Mouse (Mus musculus) right cerebral cortex, adult 2 months (tissue): ENCODE measurements around the gene Trak1.
"Not testable (repeated sequence)": the region's sequence is repeated elsewhere in the genome, so short reads cannot be mapped to it uniquely, and the experiment has no call there.

Experiments used
- DNase-seq, 2 experiments: peaks; one replicate each; pipeline ENCODE4 v3.0.0; 2021 to 2022; ENCODE audit warnings: low spot score in 2 of 2

Gene Trak1

DNA sequence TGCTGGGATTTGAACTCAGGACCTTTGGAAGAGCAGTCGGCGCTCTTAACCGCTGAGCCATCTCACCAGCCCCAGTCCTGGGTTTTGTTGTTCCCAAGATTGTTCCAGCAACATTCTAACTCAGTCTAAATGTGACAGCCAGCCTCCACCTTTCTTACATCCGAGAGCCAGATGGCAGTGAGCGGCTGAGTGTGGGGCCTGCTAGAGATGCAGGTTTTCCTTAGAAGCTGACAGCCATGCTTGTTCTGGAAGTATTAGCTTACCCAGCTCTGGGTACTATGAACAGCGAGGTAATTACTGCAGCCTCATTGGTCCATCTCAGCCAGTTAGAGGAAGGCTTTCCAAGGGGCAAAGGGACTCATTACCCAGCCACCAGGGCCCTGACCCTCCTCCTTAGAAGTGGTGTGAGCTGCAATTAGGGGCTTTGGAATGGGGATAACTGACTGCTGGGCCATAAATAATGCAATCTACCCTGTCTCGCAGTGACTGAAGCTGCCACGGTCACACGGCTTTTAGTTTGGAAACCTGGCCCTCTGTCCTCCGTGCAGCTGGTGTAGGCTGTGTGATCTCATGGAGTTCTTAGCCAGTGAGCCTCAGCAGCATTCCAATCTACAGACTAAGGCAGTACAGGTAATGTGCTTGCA is 22.1 kb downstream of the Trak1 start:
- DNase-seq, result peak; percentile 51 to 52

DNA sequence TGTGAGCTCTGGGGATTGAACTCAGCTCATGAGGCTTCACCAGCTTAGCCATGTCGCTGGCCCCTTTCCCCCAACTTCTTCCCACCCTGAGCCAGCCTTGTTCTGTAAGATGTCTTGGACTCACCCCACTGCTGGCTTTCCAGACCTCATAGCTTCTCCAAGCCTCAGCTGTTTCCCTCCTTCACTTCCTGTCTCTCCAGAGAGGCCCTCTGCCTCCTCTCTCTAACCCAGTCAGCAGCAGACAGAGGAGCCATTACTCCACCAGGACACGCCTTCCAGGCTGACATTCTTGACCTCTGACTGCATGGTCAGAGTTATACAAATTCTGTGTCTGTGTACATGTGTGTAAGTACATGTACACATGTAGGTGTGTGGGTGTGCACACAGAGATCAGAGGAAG is 23.1 kb downstream of the Trak1 start:
- DNase-seq, result no peak

DNA sequence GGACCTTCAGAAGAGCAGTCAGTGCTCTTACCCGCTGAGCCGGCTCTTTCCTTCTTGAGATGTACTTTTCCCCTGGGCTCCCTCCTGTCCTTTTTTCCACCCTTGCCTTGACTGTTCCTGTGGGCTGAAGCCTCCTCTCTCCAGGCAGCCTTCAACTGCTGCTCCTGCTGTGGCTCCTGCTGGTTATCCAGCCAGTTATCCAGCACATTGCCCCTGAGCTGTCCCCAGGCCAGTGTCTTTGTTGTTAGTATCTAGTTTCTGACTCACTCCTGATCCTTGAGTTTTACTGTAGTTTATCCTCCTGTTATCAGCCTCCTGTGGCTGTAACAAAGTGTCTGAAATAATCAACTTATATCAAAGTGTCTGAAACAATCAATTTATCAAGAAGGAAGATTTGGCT is 23.8 kb downstream of the Trak1 start:
- DNase-seq, result no peak

DNA sequence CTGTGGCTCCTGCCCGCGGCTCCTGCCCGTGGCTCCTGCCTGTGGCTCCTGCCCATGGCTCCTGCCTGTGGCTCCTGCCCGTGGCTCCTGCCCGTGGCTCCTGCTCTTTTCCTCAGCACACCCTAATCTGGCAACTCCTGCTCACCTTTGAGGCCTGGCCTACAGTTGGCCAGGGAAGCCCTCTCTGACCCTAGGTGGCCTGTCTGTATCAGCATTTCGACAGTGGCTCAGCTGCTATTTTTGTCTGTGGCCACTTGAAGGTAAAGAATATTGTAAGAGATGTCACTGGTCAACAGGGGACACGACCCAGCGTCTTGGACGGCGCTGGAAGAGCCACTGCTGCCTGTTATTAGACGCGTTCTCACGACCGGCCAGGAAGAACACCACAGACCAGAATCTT is 24.7 kb downstream of the Trak1 start:
- no peak for DNase-seq

DNA sequence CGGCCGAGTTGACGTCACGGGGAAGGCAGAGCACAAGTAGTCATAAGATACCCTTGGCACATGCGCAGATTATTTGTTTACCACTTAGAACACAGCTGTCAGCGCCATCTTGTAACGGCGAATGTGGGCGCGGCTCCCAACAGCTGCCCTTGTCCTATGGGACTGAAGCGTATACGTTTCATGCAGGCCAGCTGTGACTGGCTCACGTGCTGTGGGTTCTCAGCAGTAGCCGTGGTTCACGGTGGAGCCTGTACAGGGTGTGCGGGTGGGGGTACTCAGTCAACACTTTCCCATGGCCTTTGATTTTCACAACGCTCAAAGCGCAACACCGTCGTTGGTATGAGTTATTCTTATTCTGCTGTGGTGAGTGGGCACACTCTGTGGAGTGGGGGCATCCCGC is 31.0 kb downstream of the Trak1 start:
- DNase-seq, result not testable (repeated sequence)

DNA sequence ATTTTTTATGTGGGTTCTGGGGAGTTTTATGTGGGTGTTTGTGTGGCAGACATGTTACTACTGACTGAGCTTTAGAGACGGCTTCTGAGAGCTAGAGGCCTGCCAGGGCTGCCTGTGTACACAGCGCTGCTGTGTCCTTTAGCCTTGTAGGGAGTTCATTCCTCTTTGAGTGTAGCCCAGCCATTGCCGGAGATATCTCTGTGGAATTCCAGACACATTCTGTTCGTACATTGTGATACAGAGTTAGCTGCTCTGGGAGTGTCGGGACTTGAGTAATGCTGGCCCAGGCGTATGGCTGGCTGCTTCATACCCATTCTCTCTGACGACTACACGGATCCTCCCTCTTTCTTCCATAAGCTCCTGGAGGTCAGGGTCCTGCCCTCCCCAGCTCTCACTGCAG is 31.9 kb downstream of the Trak1 start:
- DNase-seq, result no peak

DNA sequence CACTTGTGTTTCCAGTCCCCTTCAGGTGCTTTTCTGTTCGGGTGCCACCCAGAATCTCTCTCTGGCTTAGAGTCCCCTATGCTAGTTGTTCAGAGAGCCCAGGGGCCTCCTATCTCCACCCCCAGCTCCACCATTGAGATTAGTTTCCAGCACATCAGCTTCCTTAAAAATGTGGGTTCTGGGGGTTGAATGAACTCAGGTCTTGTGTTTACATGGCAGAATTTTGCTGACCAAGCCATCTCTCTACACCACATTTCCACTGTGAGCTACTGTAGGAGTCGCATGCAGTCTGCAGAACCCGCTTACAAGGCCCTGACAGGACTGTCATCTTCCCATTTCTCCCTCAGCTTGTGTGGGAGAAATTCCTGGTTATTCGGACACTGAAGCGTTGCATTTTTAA is 32.8 kb downstream of the Trak1 start:
- no peak for DNase-seq

DNA sequence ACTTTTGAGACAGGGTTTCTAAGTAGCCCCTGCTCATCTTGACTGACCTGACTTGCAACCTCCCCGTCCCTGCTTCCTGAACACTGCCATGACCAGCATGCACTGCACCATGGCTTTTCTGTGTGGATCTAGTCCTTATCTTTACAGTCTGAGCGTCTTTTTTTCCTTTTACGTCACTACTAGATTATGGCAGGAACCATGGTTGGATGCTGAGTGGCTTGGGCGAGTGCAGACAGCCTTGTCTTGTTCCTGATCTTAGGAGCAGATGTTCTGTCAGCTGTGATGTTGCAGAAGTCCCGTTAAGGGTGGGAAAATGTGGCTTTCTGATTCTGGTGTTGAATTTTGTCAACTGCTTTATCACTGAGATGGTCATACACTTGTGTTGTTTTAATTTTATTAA is 34.1 kb downstream of the Trak1 start:
- DNase-seq, result no peak

DNA sequence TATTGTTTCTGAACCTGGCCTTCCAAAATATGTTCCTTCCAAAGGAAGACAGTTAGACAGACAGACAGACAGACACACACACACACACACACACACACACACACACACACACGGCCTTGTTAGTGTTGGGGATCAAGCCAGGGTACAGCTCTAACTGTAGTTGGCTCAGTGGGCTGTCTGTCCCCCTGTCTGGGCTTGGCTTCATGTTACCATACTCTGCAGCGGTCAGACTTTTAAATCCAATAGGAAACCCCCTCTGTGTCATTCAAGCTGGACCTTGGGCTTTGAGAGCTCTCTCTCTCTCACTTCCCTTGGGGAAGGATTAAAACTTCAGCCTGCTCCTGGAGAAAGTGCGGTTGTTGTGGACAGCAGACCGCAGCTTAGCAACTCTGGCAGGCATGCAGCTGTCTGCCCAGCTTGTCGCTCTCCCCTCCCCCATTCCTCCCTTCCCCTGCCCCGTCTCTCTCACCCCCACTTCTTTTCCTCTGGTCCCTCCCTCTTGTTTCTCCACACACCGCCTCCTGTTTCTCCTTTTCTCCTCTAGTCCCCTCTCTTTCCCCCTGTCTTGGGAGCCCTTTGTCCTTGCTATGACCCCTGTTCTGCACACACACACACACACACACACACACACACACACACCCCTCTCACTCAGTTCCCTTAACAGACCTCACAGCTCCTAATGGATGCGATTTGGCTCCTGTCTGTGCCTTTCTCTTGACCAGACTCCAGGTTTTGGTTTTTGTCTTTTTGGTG is 34.8 kb downstream of the Trak1 start:
- peak in 1 of 2 experiments; percentile 25 for DNase-seq

DNA sequence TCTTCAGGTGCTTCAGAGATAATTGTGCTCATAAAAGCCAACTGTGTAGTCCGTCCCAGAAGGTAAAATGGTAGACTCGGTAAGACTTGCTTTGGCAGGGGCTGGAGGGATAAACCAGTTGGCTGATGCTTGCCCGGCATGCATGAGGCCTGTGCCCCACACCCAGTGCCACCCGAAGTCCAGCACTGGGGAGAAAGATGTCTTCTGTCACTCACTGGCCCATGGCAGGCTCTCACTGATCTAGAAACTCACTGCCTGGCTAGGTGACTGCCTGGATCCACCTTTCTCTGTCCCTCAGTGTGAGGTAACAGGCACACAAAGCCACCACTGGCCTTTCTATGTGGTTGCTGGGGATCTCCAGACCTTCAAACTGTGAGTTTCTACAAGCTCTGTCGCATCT is 36.3 kb downstream of the Trak1 start:
- no peak for DNase-seq

DNA sequence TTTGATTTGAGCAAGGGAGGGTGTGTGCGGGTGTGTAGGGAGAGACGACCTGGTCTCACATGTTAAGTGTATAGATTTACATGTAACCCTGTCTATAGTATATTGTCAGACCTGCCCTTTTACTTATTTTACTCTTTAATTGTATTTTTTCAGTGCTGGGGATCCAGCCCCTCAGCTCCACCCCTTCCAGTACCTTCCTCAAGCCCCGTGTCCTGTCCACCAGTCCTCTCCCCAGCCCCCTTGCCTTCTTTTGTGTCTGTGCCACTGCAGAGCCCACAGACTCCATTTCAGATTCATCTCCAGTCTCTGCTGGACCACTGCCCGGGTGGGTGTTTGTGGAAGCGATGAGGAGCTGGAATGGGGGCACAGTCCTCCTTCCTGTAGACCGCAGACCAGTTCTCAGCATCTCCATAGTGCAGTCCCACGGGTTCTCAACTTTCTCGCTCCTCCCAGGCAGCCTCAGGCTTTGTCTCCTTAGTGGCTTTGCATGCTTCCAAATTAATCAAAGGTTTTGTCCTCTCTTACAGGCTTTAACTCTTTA is 37.1 kb downstream of the Trak1 start:
- no peak for DNase-seq

DNA sequence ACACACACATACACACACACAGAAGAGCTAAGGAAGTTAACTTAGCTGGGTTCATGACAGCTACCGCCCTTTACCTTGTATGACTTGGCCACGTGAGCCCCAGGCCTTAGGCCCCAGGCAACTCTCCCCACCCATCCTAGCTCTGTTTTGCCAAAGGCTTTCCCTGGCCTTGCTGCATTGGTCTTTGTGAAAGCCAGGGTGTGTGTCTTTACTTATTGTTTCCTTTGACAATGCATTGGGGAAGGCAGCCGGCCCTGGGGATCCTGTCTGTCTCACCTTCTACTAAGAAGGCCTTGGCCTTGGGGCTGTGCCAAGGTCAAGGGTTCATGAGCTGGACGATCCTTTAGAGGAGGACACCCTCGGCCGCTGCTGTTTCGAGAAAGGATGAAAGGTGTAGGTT is 38.3 kb downstream of the Trak1 start:
- no peak for DNase-seq

DNA sequence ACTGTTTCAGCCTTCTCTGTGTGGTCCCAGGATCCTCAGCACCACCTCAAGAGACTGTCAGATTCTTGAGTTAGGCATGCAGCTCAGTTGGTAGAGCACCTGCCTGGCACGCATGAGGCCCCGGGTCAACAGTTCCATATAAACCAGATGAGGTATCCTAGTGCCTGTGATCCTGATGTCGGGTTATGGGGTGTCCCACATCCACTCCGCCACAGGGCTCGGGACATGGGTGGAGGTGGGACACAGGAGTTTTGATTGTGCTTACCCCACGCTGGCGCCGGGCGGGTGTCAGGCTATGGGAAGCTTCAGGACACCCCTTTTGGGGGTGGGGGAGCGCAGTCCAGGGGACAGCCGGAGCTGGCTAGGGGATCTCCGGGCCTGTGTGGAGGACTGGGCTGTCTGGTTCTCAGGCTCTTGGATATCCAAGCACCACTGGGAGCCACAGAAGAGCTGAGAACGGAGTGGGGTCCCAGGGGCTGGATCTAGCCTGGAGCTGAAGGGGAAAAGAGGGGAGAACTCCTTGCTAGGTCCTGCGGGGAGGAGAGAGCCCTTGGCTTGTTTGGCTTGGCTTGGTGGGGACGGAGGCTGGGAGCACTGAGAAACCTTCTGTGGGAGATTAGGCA is 39.1 kb downstream of the Trak1 start:
- no peak for DNase-seq

DNA sequence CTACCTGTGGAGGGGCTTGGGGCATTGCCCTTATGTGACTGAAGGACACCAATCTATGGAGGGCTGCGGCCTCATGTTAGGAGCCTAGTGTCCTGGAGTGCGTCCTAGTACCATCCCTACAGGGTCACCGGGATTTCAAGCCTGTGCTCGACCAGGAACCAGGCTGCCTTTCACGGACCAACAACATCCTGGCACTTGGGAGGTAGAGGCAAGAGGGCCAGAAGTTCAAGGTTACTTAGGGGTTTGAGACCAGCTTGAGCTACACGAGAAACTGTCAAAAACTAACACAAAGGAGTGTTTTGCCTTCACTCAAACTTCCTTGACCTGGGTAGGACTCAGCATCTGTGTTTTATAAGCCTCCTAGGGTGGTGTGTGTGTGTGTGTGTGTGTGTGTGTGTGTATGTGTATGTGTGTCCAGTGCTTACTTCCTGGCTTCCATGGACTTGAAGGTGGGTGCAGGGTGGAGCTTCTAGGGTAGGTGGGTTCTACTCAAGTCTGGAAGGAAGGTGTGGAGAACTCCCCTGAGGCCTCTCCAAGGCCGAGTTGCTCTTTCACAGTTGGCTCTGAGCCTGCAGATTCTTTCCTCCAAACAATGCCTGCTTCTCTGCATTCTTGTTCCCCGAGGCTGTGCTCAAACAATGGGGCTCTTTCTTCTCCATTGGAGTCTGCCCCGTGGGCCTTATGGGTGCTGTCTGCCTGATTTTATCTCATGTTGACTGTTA is 40.1 kb downstream of the Trak1 start:
- no peak for DNase-seq

DNA sequence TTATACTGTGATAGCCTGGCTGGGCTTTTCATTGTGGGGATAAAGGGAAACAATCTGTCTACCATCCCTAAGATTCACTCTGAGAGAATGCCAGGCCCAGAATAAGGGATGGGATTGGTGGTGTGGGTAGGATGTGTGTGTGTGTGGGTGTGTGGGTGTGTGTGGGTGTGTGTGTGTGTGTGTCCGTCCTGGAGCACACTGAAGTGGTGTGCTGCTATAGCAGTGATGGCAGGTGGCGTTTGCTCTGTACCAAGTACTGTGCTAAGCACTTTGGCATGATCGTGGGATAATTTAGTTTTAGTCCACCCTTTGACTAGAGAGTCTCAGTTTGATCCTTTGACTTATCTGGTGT is 40.6 kb downstream of the Trak1 start:
- DNase-seq, result no peak

DNA sequence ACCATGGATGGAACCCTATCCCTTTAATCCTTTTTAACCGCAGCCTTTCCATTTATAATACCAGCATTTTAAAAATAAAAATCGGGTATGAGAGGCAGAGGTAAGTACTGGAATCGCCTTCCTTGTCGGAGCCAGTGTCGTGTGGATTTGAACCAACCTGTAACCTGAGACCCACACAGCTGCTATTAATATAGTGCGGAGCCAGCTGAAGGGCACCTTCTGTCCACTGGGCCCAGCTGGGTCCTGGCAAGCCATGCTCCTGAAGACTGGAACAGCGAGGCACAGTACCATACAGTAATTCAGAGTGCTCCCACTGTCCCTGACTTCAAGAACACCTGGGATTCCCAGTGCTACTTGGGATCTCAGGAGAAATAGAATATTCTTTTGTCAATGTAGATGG is 44.5 kb downstream of the Trak1 start:
- no peak for DNase-seq

DNA sequence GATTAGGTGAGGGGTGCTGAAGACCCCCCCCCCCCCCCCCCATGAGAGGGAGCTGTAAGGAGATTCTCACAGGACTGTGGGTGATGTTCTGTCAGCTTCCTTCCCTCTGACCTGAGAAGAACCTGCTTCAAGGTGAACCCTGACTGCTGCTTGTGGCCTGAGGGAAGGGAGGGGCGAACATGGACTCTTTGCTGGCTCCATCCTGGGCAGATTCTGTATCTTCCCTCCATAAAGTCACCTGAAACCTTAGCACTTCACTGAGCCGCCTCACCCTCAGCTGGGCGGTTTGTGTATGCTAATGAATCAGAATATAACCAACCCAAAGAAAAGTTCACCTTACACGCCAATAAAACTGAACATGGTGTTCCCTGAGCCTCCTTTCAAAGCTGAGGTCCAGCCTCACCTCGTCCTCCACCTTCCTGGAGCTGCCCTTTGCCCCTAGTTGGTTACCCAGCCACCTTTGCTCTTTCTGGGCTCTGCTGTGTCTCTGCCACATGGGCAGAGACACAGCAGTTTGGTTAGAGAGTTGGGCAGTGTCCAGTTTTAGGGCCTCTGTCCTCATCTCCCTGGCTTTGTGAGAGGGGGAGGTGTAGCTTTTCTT is 45.3 kb downstream of the Trak1 start:
- no peak for DNase-seq

DNA sequence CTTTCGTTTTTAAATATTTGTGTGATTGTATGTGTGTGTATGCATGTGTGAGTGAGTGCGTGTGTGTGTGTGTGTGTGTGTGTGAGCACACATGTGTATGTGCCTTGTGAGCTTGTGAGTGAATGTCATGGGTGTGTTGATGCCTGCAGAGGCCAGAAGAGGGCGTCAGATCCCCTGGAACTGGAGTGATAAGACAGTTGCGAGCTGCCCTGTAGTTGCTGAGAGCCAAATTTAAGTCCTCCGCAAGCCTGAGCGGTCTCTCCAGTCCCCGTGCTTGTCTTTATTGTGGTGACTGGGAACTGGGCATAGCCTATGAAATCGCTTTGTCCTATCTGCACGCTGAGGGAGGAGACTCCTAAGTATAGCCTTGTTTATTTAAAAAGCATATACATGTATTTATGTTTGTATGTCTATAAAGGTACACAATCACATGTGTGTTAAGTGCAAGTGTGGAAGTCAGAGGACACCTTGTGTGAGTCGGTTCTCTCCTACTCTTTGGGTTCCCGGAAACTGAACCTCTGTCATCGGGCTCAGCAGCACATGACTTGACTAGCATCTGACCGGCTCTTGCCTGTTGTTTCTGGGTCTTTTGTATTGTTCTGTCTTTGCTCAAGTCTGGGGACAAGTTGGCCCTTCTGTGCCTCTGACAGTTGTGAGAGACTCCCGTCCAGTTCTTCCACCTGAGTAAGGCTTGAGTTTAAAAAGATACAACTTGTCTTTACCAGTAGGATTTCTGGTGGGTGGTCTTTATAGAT is 46.0 kb downstream of the Trak1 start:
- no peak for DNase-seq

DNA sequence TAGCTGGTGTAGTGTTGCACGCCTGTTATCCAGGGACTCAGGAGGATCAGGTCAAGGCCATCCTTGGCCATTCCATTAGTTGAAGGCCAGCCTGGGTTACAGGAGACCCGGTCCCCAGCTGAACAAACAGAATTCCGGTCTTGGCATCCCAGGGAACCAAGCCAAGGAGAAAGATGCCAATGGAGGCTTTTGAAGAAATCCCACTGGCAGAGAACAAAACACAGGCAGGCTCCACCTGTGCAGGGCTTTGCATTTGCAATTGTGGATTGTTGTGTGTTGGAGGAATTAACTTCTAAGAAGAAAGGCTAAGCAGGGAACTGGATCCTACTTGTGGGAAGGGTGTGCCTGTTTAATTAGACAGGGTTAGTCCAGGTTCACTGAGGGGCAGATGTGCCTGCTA is 47.0 kb downstream of the Trak1 start:
- no peak for DNase-seq

DNA sequence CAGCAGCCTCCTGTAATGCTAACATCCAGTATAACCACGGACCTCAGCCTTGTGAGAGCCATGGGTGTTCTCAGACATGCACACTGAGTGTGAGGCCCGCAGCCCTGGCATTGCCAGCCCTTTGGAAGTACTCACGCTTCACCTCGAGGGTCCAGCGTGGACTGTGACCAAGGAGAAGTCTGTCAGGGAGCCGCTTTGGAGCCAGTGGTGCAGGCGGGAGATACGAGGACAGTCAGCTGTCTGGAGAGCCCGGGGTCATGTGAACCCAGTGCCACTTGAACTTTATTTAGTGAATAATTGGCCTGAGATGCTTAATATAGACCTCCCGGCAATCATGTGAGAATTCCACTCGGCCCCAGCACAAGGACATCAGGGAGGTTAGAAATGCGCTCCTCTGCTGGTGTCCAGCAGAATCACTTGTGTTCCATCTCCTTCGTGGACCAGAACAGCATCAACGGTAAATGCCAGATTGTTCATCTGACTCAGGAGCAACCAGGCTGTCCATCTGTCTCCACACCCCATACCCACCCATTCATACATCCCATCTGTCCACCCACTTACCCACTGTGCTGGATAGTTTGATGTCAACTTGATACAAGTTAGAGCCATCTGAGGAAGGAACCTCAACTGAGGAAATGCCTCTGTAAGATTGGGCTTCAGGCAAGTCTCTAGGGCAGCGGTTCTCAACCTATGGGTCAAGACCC is 48.3 kb downstream of the Trak1 start:
- DNase-seq, result no peak

DNA sequence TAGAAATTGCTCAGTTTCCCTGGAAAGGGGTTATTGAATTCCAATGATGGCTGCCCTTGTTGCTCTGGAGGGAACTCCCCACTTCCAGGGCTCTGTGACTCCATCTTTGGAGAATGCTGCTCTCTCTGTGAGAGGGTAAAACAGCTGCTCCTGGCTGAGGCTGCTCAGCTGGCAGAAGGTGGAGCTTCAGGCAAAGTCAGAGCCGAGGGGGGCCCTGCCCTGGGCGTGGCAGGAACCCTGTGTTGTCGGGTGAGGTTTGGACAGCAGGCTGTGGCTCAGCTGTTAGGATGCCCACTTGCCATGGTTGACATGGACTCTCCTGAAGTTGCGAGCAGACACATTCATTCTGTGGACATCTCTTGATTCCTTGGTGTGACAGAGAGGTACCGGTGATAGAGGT is 49.3 kb downstream of the Trak1 start:
- no peak for DNase-seq
